Mouse (Mus musculus) layer of hippocampus, adult 8-10 months (tissue): Measurements from ENCODE around the gene Capn15. TPM values are rescaled to one million over a fixed set of nuclear protein-coding genes. Genes with fewer than 3 reads are reported as not detected.

Source experiments
- DNase-seq, 2 experiments: peaks; one replicate each; pipeline ENCODE4 v3.0.0; 2022; ENCODE audit warnings: low spot score in 2 of 2
- total RNA-seq, 4 experiments: library from RNA; stranded (reverse); gene quantifications; 2 replicates each; pipeline ENCODE4 v1.2.4; 2022

Gene Capn15
- total RNA-seq, 4 experiments from 2014 or later = 45.4 to 61.2 (median 53.8) TPM

DNA sequence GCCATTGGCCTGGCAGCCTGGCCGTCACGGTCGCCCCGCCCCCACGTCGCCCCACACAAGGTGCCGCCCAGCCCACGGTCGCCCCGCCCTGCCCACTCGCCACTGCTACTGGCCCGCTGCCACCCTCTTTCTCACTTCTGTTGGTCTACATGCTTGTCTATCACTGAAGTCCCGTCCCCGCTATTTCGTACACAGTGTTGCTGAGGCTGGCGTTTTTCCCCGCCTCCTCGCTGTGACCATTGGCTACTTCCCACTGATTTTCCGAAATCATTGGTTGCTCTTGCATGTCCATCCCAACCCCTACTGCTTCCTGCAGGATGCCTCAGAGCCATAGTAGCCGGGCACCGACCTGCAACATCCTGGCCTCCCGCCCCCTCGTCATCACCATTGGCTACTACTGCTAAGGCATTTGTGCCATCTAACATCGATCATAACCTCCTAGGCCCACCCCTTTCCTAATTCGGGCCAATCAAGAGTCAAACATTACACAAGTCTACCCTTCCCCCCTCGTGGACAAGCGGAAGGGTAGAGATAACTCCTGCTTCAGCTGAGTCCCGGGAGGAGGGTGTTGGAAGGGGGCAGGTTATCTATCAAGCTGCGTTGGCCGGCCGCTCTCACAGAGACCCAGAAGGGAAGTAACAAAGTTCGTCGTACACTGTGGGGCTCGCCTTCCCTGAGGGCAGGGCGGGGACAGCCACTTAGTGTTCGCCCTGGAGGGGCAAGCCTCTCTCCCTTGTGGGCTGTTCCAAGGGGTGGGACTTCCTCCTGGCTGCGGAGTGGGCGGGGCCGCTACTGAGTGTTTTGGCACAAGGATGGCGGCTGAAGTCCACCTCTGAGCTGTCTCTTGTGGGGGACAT lies 65.6 kb downstream of the Capn15 start:
- peak; percentile 100 for DNase-seq

DNA sequence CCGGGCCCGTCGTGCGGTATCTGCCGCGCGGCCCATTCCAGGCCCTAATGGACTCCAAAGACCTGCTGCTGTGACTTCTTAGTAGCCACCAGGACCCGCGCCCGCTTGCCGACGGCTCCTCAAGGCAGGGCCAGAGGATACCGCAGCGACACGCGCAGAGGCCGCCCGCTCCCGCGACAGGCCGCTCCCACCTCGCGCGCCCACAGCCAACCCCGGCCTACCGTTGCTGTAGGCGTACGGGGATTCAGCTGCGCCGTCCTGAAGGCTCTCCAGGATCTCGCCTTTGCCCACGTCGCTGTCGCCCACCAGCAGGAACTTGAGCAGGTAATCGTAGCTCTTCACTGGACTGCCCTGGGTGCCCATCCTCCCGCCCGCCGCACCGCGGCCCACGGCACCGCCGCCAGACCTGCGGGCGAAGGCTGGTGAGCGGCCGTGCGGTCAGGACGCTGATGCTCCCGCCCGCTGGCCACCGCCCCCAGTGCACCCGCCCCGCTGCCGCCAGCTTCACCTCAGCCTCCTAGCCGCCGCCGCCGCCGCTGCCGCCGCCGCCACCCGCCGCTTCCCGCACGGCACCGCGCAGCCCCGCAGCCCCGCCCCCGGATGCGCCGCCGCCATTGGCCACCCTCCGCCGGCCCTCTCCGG lies 66.3 kb downstream of the Capn15 start, which contains the start of gene Rab40c:
Gene Rab40c (minus strand): TSS at position 584 of the 642 bp plus-strand sequence.
- peak in 1 of 2 experiments; percentile 42 for DNase-seq

DNA sequence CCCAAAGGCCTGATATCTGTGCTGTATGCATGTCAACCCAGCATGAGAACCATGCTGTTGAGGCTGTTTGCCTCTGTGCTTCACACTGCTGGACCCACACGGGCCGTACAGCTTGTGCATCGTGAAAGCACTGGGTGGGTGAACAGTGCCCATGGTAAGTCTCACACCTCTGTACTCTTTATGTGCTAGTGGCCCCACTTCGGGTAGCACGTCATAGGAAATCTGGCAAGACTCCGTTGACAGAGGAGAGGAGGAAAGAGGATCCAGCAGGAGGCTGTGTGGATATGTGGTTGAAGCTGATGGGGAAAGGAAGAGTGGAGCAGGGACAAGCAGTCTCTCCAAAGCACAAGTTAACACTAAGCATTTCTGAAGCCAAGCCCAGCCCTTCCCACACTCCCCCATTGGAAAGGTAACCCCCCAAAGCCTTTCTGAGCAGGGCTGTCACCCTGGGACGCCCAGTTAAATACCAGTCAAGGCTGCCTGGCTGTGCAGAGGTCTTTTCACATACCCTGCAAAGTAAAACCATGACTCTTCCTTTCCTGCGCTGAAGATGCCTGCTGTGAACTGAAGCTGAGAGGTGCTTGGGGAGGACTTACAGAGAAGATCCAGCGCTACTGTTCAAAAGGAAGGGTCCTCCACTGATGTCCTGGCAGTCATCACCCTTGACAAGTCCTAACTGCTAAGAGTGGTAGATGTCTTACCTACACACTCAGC lies 67.4 kb downstream of the Capn15 start:
- no peak for DNase-seq

GRCm38 (mm10) chr17:25916931-25917647 lies 68.5 kb downstream of the Capn15 start:
- DNase-seq = no peak

DNA sequence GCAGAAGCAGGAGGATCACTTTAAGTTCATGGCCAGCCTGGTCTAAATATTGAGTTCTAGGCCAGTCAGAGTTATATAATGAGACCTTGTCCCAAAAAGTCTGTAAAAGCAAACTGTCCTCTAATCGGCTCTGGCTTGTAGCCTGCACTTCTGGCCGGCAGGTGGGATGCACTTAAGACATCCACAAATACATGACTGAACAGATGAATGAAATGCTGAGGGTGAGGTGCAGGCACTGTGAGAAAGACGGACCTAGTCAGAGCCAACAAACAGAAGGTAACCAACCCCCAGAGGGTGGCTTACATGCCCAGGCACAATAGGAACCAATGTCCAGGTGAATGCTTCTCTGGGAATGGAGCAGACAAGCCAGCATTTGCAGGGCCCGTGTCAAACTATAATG lies 71.3 kb downstream of the Capn15 start:
- no peak for DNase-seq

GRCm38 (mm10) chr17:25913877-25914275 lies 71.7 kb downstream of the Capn15 start:
- DNase-seq = no peak

DNA sequence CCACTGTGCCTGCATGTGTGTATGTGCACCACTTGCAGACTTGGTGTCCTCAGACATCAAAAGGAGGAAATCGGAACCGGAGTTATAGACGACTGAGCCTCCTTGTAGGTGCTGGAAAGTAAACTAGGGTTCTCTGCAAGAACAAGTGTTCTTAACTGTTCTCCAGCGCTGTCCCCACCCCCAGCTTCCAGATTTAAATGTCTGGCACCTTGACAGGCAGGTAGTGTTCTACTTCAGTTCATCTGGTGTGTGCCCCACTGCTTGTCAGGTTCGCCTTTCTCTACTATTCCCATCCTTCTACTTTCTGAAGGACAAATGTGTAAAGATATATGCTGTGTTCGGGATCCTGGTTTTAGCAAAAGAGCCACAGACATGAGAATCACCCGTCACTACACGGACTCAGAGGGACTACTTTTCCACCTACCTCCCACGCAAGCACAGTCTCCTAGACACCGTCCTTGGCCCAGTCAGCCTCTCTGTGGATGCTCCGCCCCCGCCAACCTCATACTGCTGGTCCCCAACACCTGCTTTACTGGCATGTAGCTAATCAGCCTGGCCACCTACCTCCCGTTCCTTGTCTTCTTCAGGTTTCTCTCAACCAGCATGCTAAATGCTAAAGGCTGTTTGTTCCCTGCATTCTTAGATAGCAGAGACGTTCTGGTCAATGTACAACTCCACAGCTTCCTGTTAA lies 72.3 kb downstream of the Capn15 start:
- DNase-seq = peak; percentile 68 to 72

DNA sequence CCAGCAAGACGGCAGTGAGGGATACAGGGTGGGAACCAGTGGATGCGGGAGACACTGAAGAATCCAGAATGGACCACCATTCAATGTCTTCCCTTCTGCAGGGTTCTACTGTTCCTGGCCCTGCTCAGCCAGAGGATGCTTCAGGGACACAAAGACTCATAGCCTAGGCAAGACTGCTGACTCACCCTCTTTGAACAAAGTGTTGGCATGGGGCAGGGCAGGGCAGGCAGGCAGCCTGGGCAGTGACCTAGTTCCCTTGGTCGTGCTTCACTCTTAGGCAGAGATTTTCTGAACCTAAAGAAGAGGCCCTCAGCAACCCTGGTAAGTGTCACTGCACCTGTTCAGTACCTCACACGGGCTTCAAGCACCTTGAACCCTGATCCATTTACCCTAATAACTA lies 73.8 kb downstream of the Capn15 start:
- DNase-seq = no peak

Other genes starting within 250 kb of the Capn15 start
- gene Mslnl, start 249.8 kb downstream of the Capn15 start, total RNA-seq = under 1 TPM in 3 of 4 experiments, not detected in 1; 0.13 to 0.41 (median 0.23) TPM
- gene Msln, start 231.4 kb downstream of the Capn15 start, total RNA-seq = 1 to 10 TPM in 2 of 4 experiments, under 1 TPM in 2; 0.21 to 1.8 (median 0.92) TPM
- 10 to 100 TPM; 33.0 to 45.0 (median 34.2) TPM for gene Narfl, start 212.0 kb downstream of the Capn15 start, total RNA-seq
- gene Haghl, start 200.1 kb downstream of the Capn15 start, total RNA-seq = 100 to 1,000 TPM in 2 of 4 experiments, 10 to 100 TPM in 2; 94.5 to 130 (median 112) TPM
- gene Ccdc78, start 199.2 kb downstream of the Capn15 start, total RNA-seq = under 1 TPM; 0.43 to 1.00 (median 0.94) TPM
- gene Fam173a, start 192.9 kb downstream of the Capn15 start, total RNA-seq = 100 to 1,000 TPM in 2 of 4 experiments, 10 to 100 TPM in 2; 93.0 to 103 (median 99.1) TPM
- gene AC134908.4, start 190.1 kb downstream of the Capn15 start, total RNA-seq = 1 to 10 TPM in 1 of 4 experiments, not detected in 3; 1.5 TPM
- 10 to 100 TPM; 66.8 to 93.2 (median 84.5) TPM for gene Metrn, start 188.7 kb downstream of the Capn15 start, total RNA-seq
- 100 to 1,000 TPM; 532 to 577 (median 554) TPM for gene Fbxl16, start 176.7 kb downstream of the Capn15 start, total RNA-seq
- 10 to 100 TPM; 22.8 to 29.0 (median 26.5) TPM for gene Wdr24, start 162.2 kb downstream of the Capn15 start, total RNA-seq
- gene Jmjd8, start 156.9 kb downstream of the Capn15 start, total RNA-seq = 10 to 100 TPM; 61.0 to 63.6 (median 61.8) TPM
- 100 to 1,000 TPM; 151 to 155 (median 152) TPM for gene Stub1, start 152.4 kb downstream of the Capn15 start, total RNA-seq
- gene Rhbdl1, start 148.5 kb downstream of the Capn15 start, total RNA-seq = 10 to 100 TPM; 31.6 to 44.8 (median 40.9) TPM
- 10 to 100 TPM; 21.4 to 27.6 (median 25.7) TPM for gene Gm20683, start 144.0 kb downstream of the Capn15 start, total RNA-seq
- 100 to 1,000 TPM in 1 of 4 experiments, 10 to 100 TPM in 3; 81.2 to 107 (median 93.1) TPM for gene Rhot2, start 140.9 kb downstream of the Capn15 start, total RNA-seq
- gene Wdr90, start 124.3 kb downstream of the Capn15 start, total RNA-seq = 10 to 100 TPM; 19.0 to 28.8 (median 23.6) TPM
- gene Mcrip2, start 117.0 kb downstream of the Capn15 start, total RNA-seq = 10 to 100 TPM; 16.9 to 26.9 (median 21.5) TPM
- gene Mettl26, start 110.7 kb downstream of the Capn15 start, total RNA-seq = 10 to 100 TPM; 37.5 to 42.2 (median 39.1) TPM
- gene Wfikkn1, start 104.9 kb downstream of the Capn15 start, total RNA-seq = 1 to 10 TPM; 1.6 to 2.4 (median 1.9) TPM
- gene Rab40c, start 66.1 kb downstream of the Capn15 start, total RNA-seq = 10 to 100 TPM; 42.0 to 72.9 (median 46.4) TPM
- gene Pigq, start 40.9 kb downstream of the Capn15 start, total RNA-seq = 100 to 1,000 TPM; 104 to 128 (median 120) TPM
- gene Nhlrc4, start 40.8 kb downstream of the Capn15 start, total RNA-seq = 1 to 10 TPM in 1 of 4 experiments, under 1 TPM in 2, not detected in 1; 0.16 to 2.8 (median 0.28) TPM
- gene A930017K11Rik, start 33.2 kb downstream of the Capn15 start, total RNA-seq = 1 to 10 TPM in 1 of 4 experiments, under 1 TPM in 3; 0.77 to 1.2 (median 0.88) TPM
- gene Rab11fip3, start 83.8 kb upstream of the Capn15 start, total RNA-seq = 100 to 1,000 TPM in 3 of 4 experiments, 10 to 100 TPM in 1; 96.5 to 113 (median 102) TPM
- 10 to 100 TPM; 27.6 to 31.2 (median 29.7) TPM for gene Decr2, start 104.5 kb upstream of the Capn15 start, total RNA-seq
- gene Nme4, start 109.8 kb upstream of the Capn15 start, total RNA-seq = 1 to 10 TPM; 5.1 to 6.3 (median 5.4) TPM
- 10 to 100 TPM; 13.8 to 16.2 (median 15.5) TPM for gene Tmem8, start 127.5 kb upstream of the Capn15 start, total RNA-seq
- gene Mrpl28, start 137.7 kb upstream of the Capn15 start, total RNA-seq = 10 to 100 TPM; 58.1 to 71.4 (median 62.0) TPM
- gene Axin1, start 152.9 kb upstream of the Capn15 start, total RNA-seq = 10 to 100 TPM; 26.7 to 31.1 (median 29.5) TPM
- gene Pdia2, start 213.3 kb upstream of the Capn15 start, total RNA-seq = under 1 TPM in 2 of 4 experiments, not detected in 2; 0.32 to 0.54 TPM
- gene Rgs11, start 217.2 kb upstream of the Capn15 start, total RNA-seq = 10 to 100 TPM; 45.4 to 61.8 (median 55.1) TPM
- 10 to 100 TPM; 59.6 to 69.7 (median 67.6) TPM for gene Arhgdig, start 222.0 kb upstream of the Capn15 start, total RNA-seq